Mouse (Mus musculus): Measurements from ENCODE around the gene Gipc1.

Gene Gipc1

GRCm38 (mm10) chr8:83680603-83681002, 28.1 kb downstream of the Gipc1 start:
- in situ Hi-C loops (cut with MseI, MboI): no loop called here

- in situ Hi-C loops (cut with MseI, MboI): no loop called here
Observed at GRCm38 (mm10) chr8:83681099-83681498, 28.6 kb downstream of the Gipc1 start.

DNA sequence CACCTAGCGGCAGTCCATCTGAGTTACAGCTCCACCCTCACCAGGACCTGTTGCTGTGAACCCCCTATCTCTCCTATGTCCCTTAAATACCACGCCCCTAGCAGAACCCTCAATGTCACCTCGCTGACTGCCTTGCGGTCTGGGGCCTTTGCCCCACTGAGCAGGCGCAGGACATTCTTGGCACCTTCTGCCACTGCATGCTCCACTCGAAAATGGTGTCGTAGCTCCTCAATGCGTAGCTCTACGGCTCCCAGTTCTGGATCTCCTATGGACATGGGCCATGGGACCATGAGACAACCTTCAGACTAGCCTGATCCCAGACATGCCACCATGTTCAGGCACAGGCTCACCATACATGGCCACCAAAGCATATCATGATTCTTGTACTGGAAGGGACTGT, 32.0 kb downstream of the Gipc1 start:
- in situ Hi-C loops (cut with MseI, MboI): no loop called here

DNA sequence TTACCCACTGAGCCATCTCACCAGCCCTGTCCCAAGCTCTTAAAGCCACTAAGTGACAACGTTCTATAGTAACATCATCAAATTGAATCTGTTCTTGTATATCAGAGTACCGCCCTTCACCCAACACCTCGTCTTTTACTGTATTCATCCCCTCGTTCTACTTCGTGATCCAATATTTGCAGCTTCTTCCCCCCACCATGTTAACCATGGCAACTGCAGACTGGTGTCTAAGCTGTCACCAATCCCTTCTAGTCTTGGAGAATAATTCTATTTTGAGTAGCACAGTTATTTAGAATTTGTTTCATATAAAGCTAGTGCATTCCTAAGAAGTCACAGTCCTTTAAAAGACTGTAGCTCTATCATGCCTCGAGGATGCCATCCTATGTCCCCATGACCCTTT, 36.8 kb downstream of the Gipc1 start:
- in situ Hi-C loops (cut with MseI, MboI): no loop called here

DNA sequence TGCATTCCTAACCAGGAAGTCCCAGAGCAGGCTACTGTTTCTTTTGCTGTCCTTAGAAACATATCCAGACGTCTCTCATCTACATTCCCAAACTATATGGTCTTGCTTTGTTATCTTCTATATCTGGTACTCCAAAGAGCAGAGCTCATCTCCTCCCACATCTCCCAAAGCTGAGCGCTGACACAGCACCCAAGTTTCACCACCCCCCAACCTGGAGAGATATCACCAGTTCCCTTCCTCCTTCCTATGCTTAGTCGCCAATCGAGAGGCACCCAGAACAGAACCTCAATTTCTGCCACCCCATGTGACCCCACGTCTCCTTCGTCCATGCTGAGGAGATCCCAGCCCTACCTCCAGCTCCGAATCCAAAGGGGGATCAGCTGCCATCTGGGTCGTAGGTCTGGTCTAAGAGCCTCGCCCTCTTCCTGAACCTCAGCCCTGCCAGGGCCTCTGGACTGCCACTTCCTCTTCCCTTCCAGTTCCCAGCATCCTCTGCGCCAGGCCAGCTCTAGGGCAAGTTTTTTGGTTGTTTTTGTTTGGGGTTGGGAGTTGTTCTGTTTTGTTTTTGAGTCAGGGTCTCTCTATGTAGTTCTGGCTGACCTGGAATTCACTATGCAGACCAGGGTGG, 41.2 kb downstream of the Gipc1 start:
- in situ Hi-C loops (cut with MseI, MboI): no loop called here

GRCm38 (mm10) chr8:83694369-83695160, 42.1 kb downstream of the Gipc1 start:
- in situ Hi-C loops (cut with MseI, MboI): no loop called here

DNA sequence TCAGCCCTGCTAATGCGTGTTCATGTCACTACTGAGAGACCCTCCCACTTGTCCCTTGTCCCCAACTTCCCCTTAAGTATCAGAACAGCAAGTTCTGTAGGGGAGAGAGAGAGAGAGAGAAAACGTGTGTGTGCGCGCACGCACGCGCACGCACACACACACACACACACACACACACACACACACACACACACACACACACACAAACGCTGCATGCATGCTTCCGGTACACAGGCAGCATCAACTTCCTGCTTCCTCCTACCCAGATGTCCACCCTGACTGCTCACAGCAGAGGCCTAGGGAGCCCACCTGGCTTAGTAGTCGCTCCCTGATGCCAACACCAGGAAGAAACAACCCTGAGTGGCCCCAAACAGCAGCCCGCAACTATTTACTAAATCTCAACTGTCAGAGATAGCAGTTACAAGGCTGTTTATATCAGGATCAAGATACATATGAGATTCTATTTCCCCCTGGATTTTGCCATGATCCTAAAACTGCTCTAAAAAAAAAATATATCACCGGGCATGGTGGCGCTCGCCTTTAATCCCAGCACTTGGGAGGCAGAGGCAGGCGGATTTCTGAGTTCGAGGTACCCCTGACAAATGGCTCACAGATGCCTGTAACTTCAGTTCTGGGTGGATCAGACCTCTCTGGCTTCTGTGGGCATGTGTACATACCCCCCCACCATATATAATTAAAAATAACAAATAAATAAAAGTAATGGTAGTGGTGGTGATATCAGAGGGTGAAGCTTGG, 43.1 kb downstream of the Gipc1 start:
- in situ Hi-C loops (cut with MseI, MboI): no loop called here

DNA sequence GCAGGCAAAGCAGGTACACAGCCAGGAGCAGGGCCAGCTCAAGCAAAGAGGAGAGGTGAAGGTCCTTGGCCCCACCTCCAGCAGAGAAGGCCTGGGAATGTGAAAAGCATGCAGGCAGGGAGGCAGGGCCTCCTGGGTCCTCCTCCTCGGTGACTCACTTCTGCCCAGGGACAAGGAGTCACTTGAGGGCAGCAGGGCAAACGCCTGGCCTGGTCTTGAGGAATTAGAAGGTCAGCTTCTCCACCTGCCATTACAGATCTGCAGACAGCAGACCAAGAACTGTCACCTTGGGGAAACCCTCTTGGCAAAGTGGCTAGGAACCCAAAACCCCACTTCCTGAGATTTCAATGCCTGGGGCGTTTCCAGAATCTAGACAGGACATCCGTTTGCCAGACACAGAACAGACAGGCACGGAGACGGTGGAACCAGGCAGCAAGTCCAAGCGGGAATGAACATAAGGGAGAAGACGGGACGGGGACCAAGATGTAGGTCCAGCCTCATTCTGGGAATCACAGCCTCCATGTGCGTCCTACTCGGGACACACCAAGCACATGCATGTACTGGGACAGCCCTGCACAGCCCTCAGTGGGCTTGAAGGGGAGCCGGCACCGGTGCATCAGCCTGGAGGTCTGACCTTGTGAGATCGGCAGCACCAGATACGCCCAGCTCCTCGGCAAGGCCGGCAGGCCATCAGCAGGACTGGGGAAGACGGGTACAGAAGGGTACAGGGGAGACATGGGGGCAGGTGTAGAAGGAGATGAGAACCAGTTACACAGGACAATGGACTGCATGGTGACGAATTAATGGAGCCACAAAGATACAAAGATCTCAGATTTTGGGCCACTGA, 45.1 kb downstream of the Gipc1 start:
- in situ Hi-C loops (cut with MseI, MboI): no loop called here

GRCm38 (mm10) chr8:83698291-83698660, 45.8 kb downstream of the Gipc1 start:
- in situ Hi-C loops (cut with MseI, MboI): no loop called here

GRCm38 (mm10) chr8:83698661-83699453, 46.4 kb downstream of the Gipc1 start, which contains the start of gene Pkn1:
TSS of gene Pkn1 (minus strand) at chr8:83699179.
- in situ Hi-C loops (cut with MseI, MboI): no loop called here

- in situ Hi-C loops (cut with MseI, MboI): no loop called here
Observed at GRCm38 (mm10) chr8:83699566-83699965, 47.1 kb downstream of the Gipc1 start.

- in situ Hi-C loops (cut with MseI, MboI): no loop called here
Observed at GRCm38 (mm10) chr8:83700423-83701085, 48.1 kb downstream of the Gipc1 start.

GRCm38 (mm10) chr8:83703426-83703825, 50.9 kb downstream of the Gipc1 start:
- in situ Hi-C loops (cut with MseI, MboI): no loop called here

GRCm38 (mm10) chr8:83706411-83706810, 53.9 kb downstream of the Gipc1 start:
- in situ Hi-C loops (cut with MseI, MboI): no loop called here

DNA sequence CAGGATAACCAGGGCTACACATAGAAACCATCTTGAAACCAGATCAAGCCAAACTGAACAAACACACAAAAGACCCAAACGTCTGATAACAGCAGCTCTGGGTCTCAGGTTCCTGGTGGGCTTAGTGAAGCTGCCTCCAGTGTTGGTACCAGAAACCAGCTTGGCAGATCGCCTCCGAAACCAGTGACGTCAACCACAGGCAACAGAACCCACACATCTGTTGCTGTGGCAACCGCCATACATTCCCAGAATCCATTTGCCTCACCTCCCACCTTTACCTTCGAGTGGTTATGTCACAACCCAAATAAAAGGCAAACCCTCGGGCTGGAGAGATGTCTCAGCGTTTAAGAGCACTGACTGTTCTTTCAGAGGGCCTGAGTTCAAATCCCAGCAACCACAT, 55.1 kb downstream of the Gipc1 start:
- in situ Hi-C loops (cut with MseI, MboI): no loop called here

All from mouse trophoblast stem cell (cell line).